Mouse (Mus musculus): ENCODE measurements around the gene Gcdh.

Gene Gcdh

GRCm38 (mm10) chr8:84872309-84872965, 21.3 kb downstream of the Gcdh start:
- in situ Hi-C loops (cut with MboI): no loop called here

- in situ Hi-C loops (cut with MboI): no loop called here
Measured at GRCm38 (mm10) chr8:84871376-84872308, 22.1 kb downstream of the Gcdh start, which contains the start of gene Syce2. Syce2 (plus strand) TSS chr8:84872111.

- in situ Hi-C loops (cut with MboI): no loop called here
Measured at GRCm38 (mm10) chr8:84856864-84857441, 36.8 kb downstream of the Gcdh start, which contains the start of gene Farsa. Farsa (plus strand) TSS chr8:84856989.

GRCm38 (mm10) chr8:84856434-84856833, 37.3 kb downstream of the Gcdh start:
- in situ Hi-C loops (cut with MboI): no loop called here

- in situ Hi-C loops (cut with MboI): no loop called here
Measured at GRCm38 (mm10) chr8:84847684-84848435, 45.9 kb downstream of the Gcdh start.

- in situ Hi-C loops (cut with MboI): no loop called here
Measured at GRCm38 (mm10) chr8:84846722-84847572, 46.8 kb downstream of the Gcdh start, which contains the start of gene Calr. Calr (minus strand) TSS chr8:84846934.

GRCm38 (mm10) chr8:84846094-84846721, 47.5 kb downstream of the Gcdh start:
- in situ Hi-C loops (cut with MboI): no loop called here

- in situ Hi-C loops (cut with MboI): no loop called here
Measured at GRCm38 (mm10) chr8:84845355-84846093, 48.2 kb downstream of the Gcdh start.

GRCm38 (mm10) chr8:84844397-84845070, 49.2 kb downstream of the Gcdh start:
- in situ Hi-C loops (cut with MboI): no loop called here

- in situ Hi-C loops (cut with MboI): no loop called here
Measured at GRCm38 (mm10) chr8:84841514-84841913, 52.2 kb downstream of the Gcdh start.

GRCm38 (mm10) chr8:84840248-84840999, 53.3 kb downstream of the Gcdh start, which contains the start of gene Rad23a:
Rad23a (minus strand) TSS chr8:84840665.
- in situ Hi-C loops (cut with MboI): no loop called here

- in situ Hi-C loops (cut with MboI): no loop called here
Measured at GRCm38 (mm10) chr8:84839875-84840247, 53.9 kb downstream of the Gcdh start.

- in situ Hi-C loops (cut with MboI): no loop called here
Measured at GRCm38 (mm10) chr8:84839411-84839810, 54.3 kb downstream of the Gcdh start.

- in situ Hi-C loops (cut with MboI): no loop called here
Measured at GRCm38 (mm10) chr8:84838513-84838912, 55.2 kb downstream of the Gcdh start.

GRCm38 (mm10) chr8:84837912-84838470, 55.7 kb downstream of the Gcdh start:
- in situ Hi-C loops (cut with MboI): no loop called here

- in situ Hi-C loops (cut with MboI): no loop called here
Measured at GRCm38 (mm10) chr8:84837149-84837911, 56.4 kb downstream of the Gcdh start.

Data from mature B cell (primary cell).